Mouse (Mus musculus): ENCODE data around the gene Ephx1. TPM values are rescaled to one million over a fixed set of nuclear protein-coding genes. Genes with fewer than 3 reads are reported as not detected.
"Not testable (repeated sequence)": the region's sequence is repeated elsewhere in the genome, so short reads cannot be mapped to it uniquely, and the experiment has no call there.

The Ephx1 gene
- polyA plus RNA-seq, 1 experiment from 2014 or later: 11.3 TPM

GRCm38 (mm10) chr1:180938781-180939180, 81.9 kb downstream of the Ephx1 start:
- peaks cover 14% of the 10 kb centered on the region for H3K27me3 ChIP-seq (ENCODE audit: control insufficient read depth, insufficient read depth, low read depth, low read length)
- H3K4me3 ChIP-seq (ENCODE audit: low read depth, low read length); ATAC-seq (ENCODE audit: low read depth); H3K4me2 ChIP-seq (ENCODE audit: low read depth, low read length); H3K27ac ChIP-seq (ENCODE audit: low read length); H3K9me3 ChIP-seq (replicated peaks; ENCODE audit: control insufficient read depth, low read length); H3K36me3 ChIP-seq (ENCODE audit: control insufficient read depth, insufficient read depth); H3K9ac ChIP-seq (ENCODE audit: low read depth, low read length): not testable (repeated sequence)
- peaks cover 48% of the 10 kb centered on the region for H3K4me1 ChIP-seq (ENCODE audit: control insufficient read depth, low read depth, low read length)
- WGBS (ENCODE audit: insufficient replicate concordance): 79% methylated on average over 2 of the region's 2 CpGs

DNA sequence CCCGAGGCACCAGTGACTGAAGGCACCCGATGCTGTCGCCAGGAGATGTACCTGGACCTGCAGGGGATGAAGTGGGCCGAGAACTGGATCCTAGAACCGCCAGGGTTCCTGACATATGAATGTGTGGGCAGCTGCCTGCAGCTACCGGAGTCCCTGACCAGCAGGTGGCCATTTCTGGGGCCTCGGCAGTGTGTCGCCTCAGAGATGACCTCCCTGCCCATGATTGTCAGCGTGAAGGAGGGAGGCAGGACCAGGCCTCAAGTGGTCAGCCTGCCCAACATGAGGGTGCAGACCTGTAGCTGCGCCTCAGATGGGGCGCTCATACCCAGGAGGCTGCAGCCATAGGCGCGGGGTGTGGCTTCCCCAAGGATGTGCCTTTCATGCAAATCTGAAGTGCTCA, 83.1 kb downstream of the Ephx1 start:
- H3K27ac ChIP-seq (ENCODE audit: low read length); ATAC-seq (ENCODE audit: low read depth); H3K9me3 ChIP-seq (replicated peaks; ENCODE audit: control insufficient read depth, low read length); H3K36me3 ChIP-seq (ENCODE audit: control insufficient read depth, insufficient read depth): not testable (repeated sequence)
- Histone ChIP-seq H3K4me1 (ENCODE audit: control insufficient read depth, low read depth, low read length) (peaks cover 36% of the 10 kb centered on the region), H3K27me3 (ENCODE audit: control insufficient read depth, insufficient read depth, low read depth, low read length) (peaks cover 18% of the 10 kb centered on the region), H3K9ac (ENCODE audit: low read depth, low read length) (peak overlapping the region; percentile 31; the same call in 1 of the 2 replicates), H3K4me3 (ENCODE audit: low read depth, low read length) (peak overlapping the region; percentile 22; the same call in 1 of the 2 replicates), H3K4me2 (ENCODE audit: low read depth, low read length) (peak overlapping the region; percentile 79)
- WGBS (ENCODE audit: insufficient replicate concordance): 64% methylated on average over 13 of the region's 13 CpGs

DNA sequence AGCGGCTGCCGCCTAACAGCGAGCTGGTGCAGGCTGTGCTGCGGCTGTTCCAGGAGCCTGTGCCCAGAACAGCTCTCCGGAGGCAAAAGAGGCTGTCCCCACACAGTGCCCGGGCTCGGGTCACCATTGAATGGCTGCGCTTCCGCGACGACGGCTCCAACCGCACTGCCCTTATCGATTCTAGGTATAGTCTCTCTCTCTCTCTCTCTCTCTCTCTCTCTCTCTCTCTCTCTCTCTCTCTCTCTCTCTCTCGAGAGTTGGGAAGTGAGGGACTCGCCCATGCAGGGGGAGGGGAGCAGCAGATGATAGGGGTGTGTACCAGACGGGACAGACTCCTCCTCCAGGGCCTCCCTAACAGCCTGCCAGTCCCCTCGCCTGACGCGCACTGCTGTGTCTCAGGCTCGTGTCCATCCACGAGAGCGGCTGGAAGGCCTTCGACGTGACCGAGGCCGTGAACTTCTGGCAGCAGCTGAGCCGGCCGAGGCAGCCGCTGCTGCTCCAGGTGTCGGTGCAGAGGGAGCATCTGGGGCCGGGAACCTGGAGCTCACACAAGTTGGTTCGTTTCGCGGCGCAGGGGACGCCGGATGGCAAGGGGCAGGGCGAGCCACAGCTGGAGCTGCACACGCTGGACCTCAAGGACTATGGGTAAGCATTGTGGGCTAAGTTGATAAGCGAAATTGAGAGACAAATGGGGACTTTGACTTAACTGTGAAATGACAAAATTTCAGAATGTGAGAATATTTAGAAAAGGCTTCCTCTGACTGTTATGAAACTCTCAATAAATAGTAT, 83.9 kb downstream of the Ephx1 start:
- ATAC-seq (ENCODE audit: low read depth): peak; percentile 96
- H3K9me3 ChIP-seq (replicated peaks; ENCODE audit: control insufficient read depth, low read length); H3K36me3 ChIP-seq (ENCODE audit: control insufficient read depth, insufficient read depth): not testable (repeated sequence)
- Histone ChIP-seq H3K27ac (ENCODE audit: low read length) (peak overlapping the region; percentile 58), H3K4me1 (ENCODE audit: control insufficient read depth, low read depth, low read length) (peaks cover 32% of the 10 kb centered on the region), H3K4me2 (ENCODE audit: low read depth, low read length) (peak overlapping the region; percentile 79), H3K27me3 (ENCODE audit: control insufficient read depth, insufficient read depth, low read depth, low read length) (peaks cover 18% of the 10 kb centered on the region), H3K9ac (ENCODE audit: low read depth, low read length) (peak overlapping the region; percentile 56), H3K4me3 (ENCODE audit: low read depth, low read length) (peak overlapping the region; percentile 62)
- WGBS (ENCODE audit: insufficient replicate concordance): 1% methylated on average over 32 of the region's 41 CpGs

DNA sequence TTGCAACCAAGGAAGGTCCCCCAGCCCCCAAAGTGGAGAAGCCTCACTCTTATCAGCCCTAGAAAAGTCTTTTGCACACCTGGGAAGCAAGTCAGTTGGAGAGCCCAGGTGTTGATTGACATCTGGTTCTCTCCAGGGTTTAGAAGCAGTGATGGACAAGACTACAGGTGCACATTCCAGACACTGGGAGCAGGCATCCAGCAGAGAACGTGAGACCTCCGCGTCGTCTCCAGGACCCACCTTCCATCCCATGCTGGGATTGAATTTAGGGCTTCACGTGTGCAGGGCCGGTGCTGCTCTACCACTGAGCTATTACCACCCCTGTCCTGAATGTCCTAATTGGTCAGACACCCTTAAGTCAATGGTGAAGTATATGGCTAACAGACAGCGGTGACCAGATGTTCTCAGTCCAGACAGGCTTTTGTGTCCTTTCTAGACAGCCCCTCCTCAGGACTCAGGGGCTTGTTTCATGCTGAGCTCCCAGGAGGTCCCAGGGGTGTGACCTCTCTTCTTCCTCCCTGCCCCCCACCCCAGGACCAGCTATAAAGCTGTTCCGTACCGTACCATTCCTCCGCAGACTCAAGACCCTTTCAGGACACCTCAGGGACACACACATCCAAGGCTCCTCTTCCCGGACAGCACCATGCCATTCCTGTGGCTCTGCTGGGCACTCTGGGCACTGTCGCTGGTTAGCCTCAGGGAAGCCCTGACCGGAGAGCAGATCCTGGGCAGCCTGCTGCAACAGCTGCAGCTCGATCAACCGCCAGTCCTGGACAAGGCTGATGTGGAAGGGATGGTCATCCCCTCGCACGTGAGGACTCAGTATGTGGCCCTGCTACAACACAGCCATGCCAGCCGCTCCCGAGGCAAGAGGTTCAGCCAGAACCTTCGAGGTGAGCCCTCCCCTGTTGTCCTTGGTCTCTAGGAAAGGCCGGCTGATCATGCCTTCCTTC, 86.0 kb downstream of the Ephx1 start, which contains the start of gene Lefty1:
Gene Lefty1 (plus strand): TSS at position 556 of the 953 bp plus-strand sequence.
- no peak within 1 kb of the TSS for H3K4me3 ChIP-seq (ENCODE audit: low read depth, low read length)
- no peak for ATAC-seq (ENCODE audit: low read depth)
- no peaks in the 10 kb centered on the region for H3K9me3 ChIP-seq (replicated peaks; ENCODE audit: control insufficient read depth, low read length)
- WGBS (ENCODE audit: insufficient replicate concordance): 39% methylated on average over 21 of the region's 21 CpGs
- H3K4me2 ChIP-seq (ENCODE audit: low read depth, low read length): no peak within 1 kb of the TSS; the same call in 1 of the 2 replicates
- no peak within 1 kb of the TSS for H3K9ac ChIP-seq (ENCODE audit: low read depth, low read length)
- peaks cover 19% of the 10 kb centered on the region for H3K4me1 ChIP-seq (ENCODE audit: control insufficient read depth, low read depth, low read length)
- H3K27ac ChIP-seq (ENCODE audit: low read length): no peak within 1 kb of the TSS
- peaks cover 18% of the 10 kb centered on the region for H3K27me3 ChIP-seq (ENCODE audit: control insufficient read depth, insufficient read depth, low read depth, low read length)
- no peaks in the 10 kb centered on the region for H3K36me3 ChIP-seq (ENCODE audit: control insufficient read depth, insufficient read depth)

GRCm38 (mm10) chr1:180933659-180934058, 87.0 kb downstream of the Ephx1 start:
- Histone ChIP-seq H3K4me1 (ENCODE audit: control insufficient read depth, low read depth, low read length) (peaks cover 19% of the 10 kb centered on the region), H3K9me3 (replicated peaks; ENCODE audit: control insufficient read depth, low read length) (no peaks in the 10 kb centered on the region), H3K36me3 (ENCODE audit: control insufficient read depth, insufficient read depth) (no peaks in the 10 kb centered on the region), H3K27ac (ENCODE audit: low read length) (no peak overlapping the region), H3K4me2 (ENCODE audit: low read depth, low read length) (no peak overlapping the region), H3K4me3 (ENCODE audit: low read depth, low read length) (no peak overlapping the region), H3K27me3 (ENCODE audit: control insufficient read depth, insufficient read depth, low read depth, low read length) (peaks cover 18% of the 10 kb centered on the region), H3K9ac (ENCODE audit: low read depth, low read length) (no peak overlapping the region)
- 45% methylated on average over 6 of the region's 6 CpGs for WGBS (ENCODE audit: insufficient replicate concordance)
- no peak for ATAC-seq (ENCODE audit: low read depth)

GRCm38 (mm10) chr1:180931106-180931505, 89.6 kb downstream of the Ephx1 start:
- ATAC-seq (ENCODE audit: low read depth): no peak
- peaks cover 4% of the 10 kb centered on the region for H3K4me1 ChIP-seq (ENCODE audit: control insufficient read depth, low read depth, low read length)
- no peaks in the 10 kb centered on the region for H3K36me3 ChIP-seq (ENCODE audit: control insufficient read depth, insufficient read depth)
- H3K27me3 ChIP-seq (ENCODE audit: control insufficient read depth, insufficient read depth, low read depth, low read length): peaks cover 18% of the 10 kb centered on the region
- whole genome bisulfite sequencing (ENCODE audit: insufficient replicate concordance): 74% methylated on average over 3 of the region's 3 CpGs
- H3K4me2 ChIP-seq (ENCODE audit: low read depth, low read length): no peak overlapping the region
- no peak overlapping the region for H3K4me3 ChIP-seq (ENCODE audit: low read depth, low read length)
- no peak overlapping the region for H3K27ac ChIP-seq (ENCODE audit: low read length)
- H3K9me3 ChIP-seq (replicated peaks; ENCODE audit: control insufficient read depth, low read length): no peaks in the 10 kb centered on the region
- no peak overlapping the region for H3K9ac ChIP-seq (ENCODE audit: low read depth, low read length)

- ATAC-seq (ENCODE audit: low read depth): no peak
- Histone ChIP-seq H3K4me2 (ENCODE audit: low read depth, low read length) (no peak overlapping the region), H3K4me1 (ENCODE audit: control insufficient read depth, low read depth, low read length) (no peaks in the 10 kb centered on the region; the same call in 1 of the 2 replicates), H3K9me3 (replicated peaks; ENCODE audit: control insufficient read depth, low read length) (no peaks in the 10 kb centered on the region), H3K36me3 (ENCODE audit: control insufficient read depth, insufficient read depth) (no peaks in the 10 kb centered on the region), H3K4me3 (ENCODE audit: low read depth, low read length) (no peak overlapping the region), H3K27ac (ENCODE audit: low read length) (no peak overlapping the region), H3K9ac (ENCODE audit: low read depth, low read length) (no peak overlapping the region), H3K27me3 (ENCODE audit: control insufficient read depth, insufficient read depth, low read depth, low read length) (peaks cover 4% of the 10 kb centered on the region; the same call in 1 of the 2 replicates)
- whole genome bisulfite sequencing (ENCODE audit: insufficient replicate concordance): 18% methylated on average over 2 of the region's 2 CpGs
These were observed 91.1 kb downstream of the Ephx1 start for GRCm38 (mm10) chr1:180929599-180929998.

- H3K9ac ChIP-seq (ENCODE audit: low read depth, low read length): no peak overlapping the region
- H3K27ac ChIP-seq (ENCODE audit: low read length): no peak overlapping the region
- H3K4me1 ChIP-seq (ENCODE audit: control insufficient read depth, low read depth, low read length): no peaks in the 10 kb centered on the region
- H3K4me3 ChIP-seq (ENCODE audit: low read depth, low read length): no peak overlapping the region
- H3K4me2 ChIP-seq (ENCODE audit: low read depth, low read length): no peak overlapping the region
- H3K36me3 ChIP-seq (ENCODE audit: control insufficient read depth, insufficient read depth): no peaks in the 10 kb centered on the region
- 63% methylated on average over 4 of the region's 4 CpGs for WGBS (ENCODE audit: insufficient replicate concordance)
- H3K27me3 ChIP-seq (ENCODE audit: control insufficient read depth, insufficient read depth, low read depth, low read length): no peaks in the 10 kb centered on the region
- no peaks in the 10 kb centered on the region for H3K9me3 ChIP-seq (replicated peaks; ENCODE audit: control insufficient read depth, low read length)
- ATAC-seq (ENCODE audit: low read depth): no peak
These were observed 94.4 kb downstream of the Ephx1 start for GRCm38 (mm10) chr1:180926286-180926685.

Measured in liver, embryonic 16.5 days (tissue).